Mouse (Mus musculus): ENCODE results near the gene Saa3. TPM values are rescaled to one million over a fixed set of nuclear protein-coding genes. Genes with fewer than 3 reads are reported as not detected.
A peak's percentile ranks its signal among the peaks of the same experiment; 100 is the strongest.

Saa3 gene
- polyA plus RNA-seq, 1 experiment from 2014 or later: 0.57 TPM

GRCm38 (mm10) chr7:46676808-46677360 is 38.6 kb downstream of the Saa3 start:
- WGBS: 32% methylated on average over 5 of the region's 5 CpGs
- Histone ChIP-seq H3K27me3 (ENCODE audit: insufficient read depth, low read length) (no peaks in the 10 kb centered on the region), H3K4me2 (replicated peaks; ENCODE audit: low read depth, low read length) (no peak overlapping the region), H3K36me3 (ENCODE audit: insufficient read depth, low read length) (no peaks in the 10 kb centered on the region), H3K9ac (replicated peaks; ENCODE audit: low read length) (no peak overlapping the region), H3K4me1 (ENCODE audit: insufficient read depth, low read length) (peaks cover 5% of the 10 kb centered on the region), H3K27ac (ENCODE audit: low read length) (no peak overlapping the region), H3K9me3 (ENCODE audit: low read length) (no peaks in the 10 kb centered on the region), H3K4me3 (ENCODE audit: low read length) (no peak overlapping the region)
- ATAC-seq (ENCODE audit: low FRiP score, low TSS enrichment): no peak

DNA sequence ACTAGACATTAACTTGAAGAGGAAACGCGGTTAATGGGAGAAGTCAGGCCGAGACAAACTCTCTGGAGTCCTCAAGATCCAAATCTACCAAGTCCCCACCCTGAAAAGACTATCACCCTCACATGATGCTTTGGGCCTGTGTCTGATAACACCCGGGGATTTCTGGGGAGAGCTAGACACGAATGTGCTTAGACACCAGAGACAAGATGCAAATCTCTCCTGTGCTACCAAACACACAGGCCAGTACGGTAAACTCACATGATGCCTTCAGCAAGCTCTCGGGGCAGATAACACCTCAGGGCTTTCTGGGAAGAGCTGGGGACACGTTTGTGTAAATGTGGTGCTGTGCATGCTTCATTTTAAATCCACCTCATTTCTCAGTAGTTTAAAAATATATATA is 39.6 kb downstream of the Saa3 start:
- Histone ChIP-seq H3K36me3 (ENCODE audit: insufficient read depth, low read length) (no peaks in the 10 kb centered on the region), H3K4me2 (replicated peaks; ENCODE audit: low read depth, low read length) (no peak overlapping the region), H3K9ac (replicated peaks; ENCODE audit: low read length) (no peak overlapping the region), H3K27me3 (ENCODE audit: insufficient read depth, low read length) (no peaks in the 10 kb centered on the region), H3K9me3 (ENCODE audit: low read length) (no peaks in the 10 kb centered on the region), H3K4me1 (ENCODE audit: insufficient read depth, low read length) (peaks cover 5% of the 10 kb centered on the region), H3K4me3 (ENCODE audit: low read length) (no peak overlapping the region), H3K27ac (ENCODE audit: low read length) (no peak overlapping the region)
- WGBS: 85% methylated on average over 8 of the region's 8 CpGs
- ATAC-seq (ENCODE audit: low FRiP score, low TSS enrichment): no peak

GRCm38 (mm10) chr7:46675061-46675460 is 40.4 kb downstream of the Saa3 start:
- H3K9ac ChIP-seq (replicated peaks; ENCODE audit: low read length): no peak overlapping the region
- H3K27ac ChIP-seq (ENCODE audit: low read length): no peak overlapping the region
- H3K9me3 ChIP-seq (ENCODE audit: low read length): no peaks in the 10 kb centered on the region
- H3K27me3 ChIP-seq (ENCODE audit: insufficient read depth, low read length): no peaks in the 10 kb centered on the region
- H3K4me3 ChIP-seq (ENCODE audit: low read length): no peak overlapping the region
- H3K36me3 ChIP-seq (ENCODE audit: insufficient read depth, low read length): no peaks in the 10 kb centered on the region
- H3K4me1 ChIP-seq (ENCODE audit: insufficient read depth, low read length): peaks cover 5% of the 10 kb centered on the region
- no peak for ATAC-seq (ENCODE audit: low FRiP score, low TSS enrichment)
- WGBS: 89% methylated on average over 7 of the region's 7 CpGs
- H3K4me2 ChIP-seq (replicated peaks; ENCODE audit: low read depth, low read length): no peak overlapping the region

DNA sequence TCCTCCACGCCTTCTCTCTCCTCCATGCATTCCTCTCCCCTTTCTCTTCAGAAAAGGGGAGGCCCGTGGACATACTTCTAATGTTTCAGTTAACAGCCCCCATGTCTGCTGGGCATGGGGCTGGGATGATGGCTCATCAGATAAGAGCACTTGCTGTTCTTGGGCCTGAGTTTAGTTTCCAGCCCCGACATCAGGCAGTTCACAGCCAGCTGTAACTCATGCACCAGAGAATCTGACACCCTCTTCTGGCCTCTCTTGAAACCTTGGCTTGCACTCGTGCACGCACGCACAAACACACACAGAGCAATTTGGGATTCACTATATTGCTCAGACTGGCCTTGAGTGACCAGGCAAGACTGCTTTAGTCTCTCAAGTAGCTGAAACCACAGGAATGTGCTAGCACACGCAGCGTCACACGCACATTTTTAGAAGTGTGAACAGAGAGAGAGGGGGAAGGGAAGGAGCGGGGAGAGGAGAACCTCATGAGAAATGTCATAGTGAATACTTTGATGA is 43.3 kb downstream of the Saa3 start, which contains the start of gene Tph1:
TSS of gene Tph1 (minus strand) at position 378 of the 513 bp plus-strand sequence.
- H3K4me1 ChIP-seq (ENCODE audit: insufficient read depth, low read length): peaks cover 8% of the 10 kb centered on the region
- H3K9me3 ChIP-seq (ENCODE audit: low read length): no peaks in the 10 kb centered on the region
- H3K27ac ChIP-seq (ENCODE audit: low read length): no peak within 1 kb of the TSS
- H3K27me3 ChIP-seq (ENCODE audit: insufficient read depth, low read length): no peaks in the 10 kb centered on the region; the same call in 1 of the 2 replicates
- H3K36me3 ChIP-seq (ENCODE audit: insufficient read depth, low read length): no peaks in the 10 kb centered on the region
- H3K9ac ChIP-seq (replicated peaks; ENCODE audit: low read length): no peak within 1 kb of the TSS
- ATAC-seq (ENCODE audit: low FRiP score, low TSS enrichment): no peak
- H3K4me3 ChIP-seq (ENCODE audit: low read length): no peak within 1 kb of the TSS
- 19% methylated on average over 10 of the region's 10 CpGs for WGBS
- no peak within 1 kb of the TSS for H3K4me2 ChIP-seq (replicated peaks; ENCODE audit: low read depth, low read length)

DNA sequence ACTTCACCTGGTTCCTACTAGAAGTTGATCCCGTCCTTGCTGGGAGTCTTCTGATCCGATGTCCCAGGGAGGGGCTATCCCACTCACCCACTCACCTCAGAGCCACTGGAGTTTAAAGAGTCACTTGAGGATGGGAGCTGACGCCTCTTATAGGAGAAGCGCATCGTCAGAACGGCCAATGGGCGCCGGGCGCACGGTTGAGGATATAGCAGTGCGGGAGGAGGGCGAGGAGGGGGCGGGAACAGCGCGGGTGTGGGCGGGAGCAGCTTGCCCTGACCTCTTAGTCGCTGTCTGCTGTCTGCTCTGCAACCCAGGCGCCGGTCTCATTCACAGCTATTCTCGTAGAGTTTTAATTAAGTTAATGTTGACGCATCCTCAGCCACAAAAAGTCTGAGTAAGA is 48.2 kb downstream of the Saa3 start:
- peaks cover 16% of the 10 kb centered on the region; the same call in 1 of the 2 replicates for H3K27me3 ChIP-seq (ENCODE audit: insufficient read depth, low read length)
- ATAC-seq (ENCODE audit: low FRiP score, low TSS enrichment): peak; percentile 31; the same call in 1 of the 2 replicates
- WGBS: 2% methylated on average over 21 of the region's 21 CpGs
- H3K4me2 ChIP-seq (replicated peaks; ENCODE audit: low read depth, low read length): peak overlapping the region; percentile 42
- peak overlapping the region; percentile 14 for H3K4me3 ChIP-seq (ENCODE audit: low read length)
- no peak overlapping the region for H3K27ac ChIP-seq (ENCODE audit: low read length)
- H3K9ac ChIP-seq (replicated peaks; ENCODE audit: low read length): no peak overlapping the region
- H3K9me3 ChIP-seq (ENCODE audit: low read length): no peaks in the 10 kb centered on the region
- no peaks in the 10 kb centered on the region for H3K36me3 ChIP-seq (ENCODE audit: insufficient read depth, low read length)
- peaks cover 9% of the 10 kb centered on the region for H3K4me1 ChIP-seq (ENCODE audit: insufficient read depth, low read length)

- ATAC-seq (ENCODE audit: low FRiP score, low TSS enrichment): no peak
- Histone ChIP-seq H3K36me3 (ENCODE audit: insufficient read depth, low read length) (no peaks in the 10 kb centered on the region), H3K9me3 (ENCODE audit: low read length) (no peaks in the 10 kb centered on the region), H3K9ac (replicated peaks; ENCODE audit: low read length) (no peak overlapping the region), H3K27ac (ENCODE audit: low read length) (no peak overlapping the region), H3K27me3 (ENCODE audit: insufficient read depth, low read length) (peaks cover 16% of the 10 kb centered on the region; the same call in 1 of the 2 replicates), H3K4me2 (replicated peaks; ENCODE audit: low read depth, low read length) (no peak overlapping the region), H3K4me1 (ENCODE audit: insufficient read depth, low read length) (0 out of 2 replicates have a peak, but pooled peaks cover 10% of the 10 kb centered on the region), H3K4me3 (ENCODE audit: low read length) (no peak overlapping the region)
- 23% methylated on average over 9 of the region's 9 CpGs for WGBS
Observed at GRCm38 (mm10) chr7:46665236-46665635, 50.3 kb downstream of the Saa3 start.

Other genes starting within 250 kb of the Saa3 start
- 14.7 and 16.5 TPM in 2 replicates for gene Sergef, start 75.9 kb downstream of the Saa3 start, polyA plus RNA-seq (2015; fragmentation: Nextera tagmentation; extraction: Ambion mirVana)
- 1.9 and 2.2 TPM in 2 replicates for gene Tph1, start 43.2 kb downstream of the Saa3 start, polyA plus RNA-seq (2015; fragmentation: Nextera tagmentation; extraction: Ambion mirVana)
- 33.3 and 34.1 TPM in 2 replicates for gene Saal1, start 5.0 kb downstream of the Saa3 start, polyA plus RNA-seq (2015; fragmentation: Nextera tagmentation; extraction: Ambion mirVana)
- gene Saa4, start 16.9 kb upstream of the Saa3 start, polyA plus RNA-seq (2015; fragmentation: Nextera tagmentation; extraction: Ambion mirVana): 0.08 TPM in 1 of 2 replicates, not detected in the other
- 2.3 and 2.5 TPM in 2 replicates for gene Saa1, start 27.3 kb upstream of the Saa3 start, polyA plus RNA-seq (2015; fragmentation: Nextera tagmentation; extraction: Ambion mirVana)
- 0.63 TPM in 1 of 2 replicates, not detected in the other for gene Saa2, start 36.1 kb upstream of the Saa3 start, polyA plus RNA-seq (2015; fragmentation: Nextera tagmentation; extraction: Ambion mirVana)
- gene Hps5, start 80.4 kb upstream of the Saa3 start, polyA plus RNA-seq (2015; fragmentation: Nextera tagmentation; extraction: Ambion mirVana): 30.9 and 34.4 TPM in 2 replicates
- gene Gtf2h1, start 80.4 kb upstream of the Saa3 start, polyA plus RNA-seq (2015; fragmentation: Nextera tagmentation; extraction: Ambion mirVana): 45.7 and 50.5 TPM in 2 replicates
- 1,802 and 1,946 TPM in 2 replicates for gene Ldha, start 125.8 kb upstream of the Saa3 start, polyA plus RNA-seq (2015; fragmentation: Nextera tagmentation; extraction: Ambion mirVana)
- 0.17 TPM in 1 of 2 replicates, not detected in the other for gene Ldhc, start 145.5 kb upstream of the Saa3 start, polyA plus RNA-seq (2015; fragmentation: Nextera tagmentation; extraction: Ambion mirVana)
- gene Tsg101, start 204.3 kb upstream of the Saa3 start, polyA plus RNA-seq (2015; fragmentation: Nextera tagmentation; extraction: Ambion mirVana): 163 and 179 TPM in 2 replicates
- gene Uevld, start 242.8 kb upstream of the Saa3 start, polyA plus RNA-seq (2015; fragmentation: Nextera tagmentation; extraction: Ambion mirVana): 11.0 and 12.8 TPM in 2 replicates

Measured in kidney, embryonic 16.5 days (tissue).